27 mouse cellular contexts compared by ENCODE assay signal in genomic region chr13:60425140-60425539, GRCm38 (mm10).
A peak's percentile ranks its signal among the peaks of the same experiment; 100 is the strongest.
DNase-seq lines count a peak whose midpoint lies in the region.
"Had no signal": no experiment of that assay in that cellular context is flagged by ENCODE, and none has a peak within 500 bp of the region (broad histone marks: within the 10 kb centered on the region; RNA-seq: fewer than 3 reads in every experiment).

No protein-coding gene starts in this region.

- intact Hi-C loops in heart, postnatal 14 days (cut with DNase I): no loop called here

- DNase-seq in heart, adult 11 months: peak; percentile 45
- DNase-seq in heart, postnatal 14 days: no peak
- DNase-seq in embryonic facial prominence, embryonic 10.5 days (ENCODE audit: low spot score): no peak
- no peak for DNase-seq in limb, embryonic 10.5 days (ENCODE audit: low spot score)
- no peak for DNase-seq in embryo, embryonic 11 days
- DNase-seq in spleen, postnatal 10 days (ENCODE audit: low spot score in 2 of 2): no peak
- no peak for DNase-seq in lung, adult 18-20 months
- DNase-seq: adrenal gland, postnatal 25 days; cerebellum, adult 18-20 months; cerebellum, postnatal 14 days; gastrocnemius, adult 2 months; heart, postnatal 4 days; kidney, adult 11 months; kidney, postnatal 14 days; layer of hippocampus, adult 9-11 months; liver, postnatal 0 days; lung, postnatal 4 days; right cerebral cortex, postnatal 14 days; thymus, postnatal 14 days had no signal

- peaks cover 54% of the 10 kb centered on the region for H3K4me1 ChIP-seq in embryonic facial prominence, embryonic 10.5 days
- peaks cover 52% of the 10 kb centered on the region for H3K4me1 ChIP-seq in limb, embryonic 10.5 days
- H3K4me1 ChIP-seq: liver, embryonic 12.5 days; megakaryocyte, embryonic 14.5 days had no signal

- H3K9me3 ChIP-seq in embryonic facial prominence, embryonic 10.5 days: no peaks in the 10 kb centered on the region
- H3K9me3 ChIP-seq in limb, embryonic 10.5 days (replicated peaks): no peaks in the 10 kb centered on the region
- H3K9me3 ChIP-seq: heart, embryonic 15.5 days; hindbrain, embryonic 15.5 days; limb, embryonic 13.5 days; liver, embryonic 12.5 days; midbrain, embryonic 12.5 days; neural tube, embryonic 13.5 days; stomach, embryonic 15.5 days had no signal

- WGBS in embryonic facial prominence, embryonic 10.5 days: 63% methylated on average over 11 of the region's 11 CpGs
- WGBS in limb, embryonic 10.5 days: 66% methylated on average over 11 of the region's 11 CpGs

- no peak overlapping the region for H3K4me3 ChIP-seq in embryonic facial prominence, embryonic 10.5 days
- no peak overlapping the region for H3K4me3 ChIP-seq in limb, embryonic 10.5 days
- H3K4me3 ChIP-seq: gastrocnemius, adult 2 months; heart, embryonic 15.5 days; hindbrain, embryonic 15.5 days; limb, embryonic 13.5 days; liver, embryonic 12.5 days; megakaryocyte, embryonic 14.5 days; midbrain, embryonic 12.5 days; neural tube, embryonic 13.5 days; stomach, embryonic 15.5 days had no signal

- no peaks in the 10 kb centered on the region; the same call in none of the 2 replicates for H3K27me3 ChIP-seq in embryonic facial prominence, embryonic 10.5 days (replicated peaks; ENCODE audit: low read depth, poor library complexity, severe bottlenecking)
- H3K27me3 ChIP-seq in limb, embryonic 10.5 days (ENCODE audit: low read depth, poor library complexity, severe bottlenecking): no peaks in the 10 kb centered on the region
- H3K27me3 ChIP-seq: heart, embryonic 15.5 days; limb, embryonic 13.5 days; liver, embryonic 12.5 days; megakaryocyte, embryonic 14.5 days; midbrain, embryonic 12.5 days; neural tube, embryonic 13.5 days; stomach, embryonic 15.5 days had no signal

- H3K36me3 ChIP-seq in embryonic facial prominence, embryonic 10.5 days (replicated peaks): no peaks in the 10 kb centered on the region
- no peaks in the 10 kb centered on the region for H3K36me3 ChIP-seq in limb, embryonic 10.5 days
- H3K36me3 ChIP-seq: heart, embryonic 15.5 days; hindbrain, embryonic 15.5 days; limb, embryonic 13.5 days; liver, embryonic 12.5 days; midbrain, embryonic 12.5 days; neural tube, embryonic 13.5 days; stomach, embryonic 15.5 days had no signal

- peak overlapping the region; percentile 63 for H3K27ac ChIP-seq in embryonic facial prominence, embryonic 10.5 days (replicated peaks)
- peak overlapping the region; percentile 82 for H3K27ac ChIP-seq in limb, embryonic 10.5 days
- H3K27ac ChIP-seq: gastrocnemius, adult 2 months; heart, embryonic 15.5 days; hindbrain, embryonic 15.5 days; liver, embryonic 12.5 days; midbrain, embryonic 12.5 days; neural tube, embryonic 13.5 days; stomach, embryonic 15.5 days had no signal
